Mouse (Mus musculus) left cerebral cortex, postnatal 10 days (tissue): ENCODE data around the gene Nudt17. TPM values are rescaled to one million over a fixed set of nuclear protein-coding genes. Genes with fewer than 3 reads are reported as not detected.
"Not testable (repeated sequence)": the region's sequence is repeated elsewhere in the genome, so short reads cannot be mapped to it uniquely, and the experiment has no call there.

Experiments used
- DNase-seq, 2 experiments: peaks; one replicate each; pipeline ENCODE4 v3.0.0; 2021 to 2022; ENCODE audit warnings: low spot score in 2 of 2, mixed read lengths in 1 of 2; ENCODE audit errors: extremely low spot score in 1 of 2
- intact Hi-C: fragments of 180-260 bp; cut with DNase I; formaldehyde crosslinking; loops from one replicate; pipeline ENCODE4 v1.15.1; 2025
- total RNA-seq, 2 experiments: library from RNA; stranded (reverse); gene quantifications; 2 replicates each; pipeline ENCODE4 v1.2.3; 2021

Gene Nudt17
- total RNA-seq, 2 experiments from 2014 or later: 4.7 to 5.8 TPM

DNA sequence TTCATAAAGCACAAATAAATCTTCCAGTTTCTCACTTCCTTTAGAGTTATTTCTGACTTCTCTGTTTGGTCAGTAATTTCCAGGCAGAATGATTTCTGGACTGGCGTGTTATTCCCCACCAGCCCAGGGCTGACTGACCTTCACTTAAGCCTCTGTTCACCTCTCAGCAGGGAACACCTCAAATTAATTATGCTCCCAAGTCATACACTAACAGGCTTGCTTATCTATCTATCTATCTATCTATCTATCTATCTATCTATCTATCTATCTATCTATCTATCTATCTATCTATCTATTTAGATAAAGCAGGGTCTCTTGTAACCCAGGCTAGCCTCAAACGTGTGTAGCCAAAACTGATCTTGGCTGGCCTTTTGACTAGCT lies 312 bp upstream of the Nudt17 start:
- intact Hi-C loops: loop anchor here (5.0 kb wide), 1 partner anchor 36 kb away; the partner anchor contains the start of gene Ankrd35
- no peak for DNase-seq

DNA sequence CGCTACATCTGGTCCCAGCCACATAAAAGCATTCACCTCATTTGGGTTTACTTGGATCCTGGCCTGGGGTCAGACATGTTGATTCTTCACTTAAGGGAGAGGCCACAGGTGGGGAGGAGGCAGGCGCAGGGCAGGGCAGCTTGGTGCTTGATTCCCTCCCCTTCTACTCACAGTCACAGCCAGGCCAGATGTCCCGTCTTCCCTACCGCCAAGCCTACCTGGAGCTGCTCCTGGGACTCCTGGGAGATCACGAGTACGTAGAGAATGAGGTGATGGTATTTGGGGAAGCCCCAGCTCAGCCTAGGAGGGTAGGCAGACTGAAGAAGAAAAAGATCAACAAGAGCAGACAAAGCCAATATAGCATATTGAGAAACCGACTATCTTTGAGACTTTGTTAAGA lies 1.4 kb downstream of the Nudt17 start:
- intact Hi-C loops: loop anchor here (5.0 kb wide), 1 partner anchor 35 kb away; the partner anchor contains the start of gene Ankrd35
- no peak for DNase-seq

DNA sequence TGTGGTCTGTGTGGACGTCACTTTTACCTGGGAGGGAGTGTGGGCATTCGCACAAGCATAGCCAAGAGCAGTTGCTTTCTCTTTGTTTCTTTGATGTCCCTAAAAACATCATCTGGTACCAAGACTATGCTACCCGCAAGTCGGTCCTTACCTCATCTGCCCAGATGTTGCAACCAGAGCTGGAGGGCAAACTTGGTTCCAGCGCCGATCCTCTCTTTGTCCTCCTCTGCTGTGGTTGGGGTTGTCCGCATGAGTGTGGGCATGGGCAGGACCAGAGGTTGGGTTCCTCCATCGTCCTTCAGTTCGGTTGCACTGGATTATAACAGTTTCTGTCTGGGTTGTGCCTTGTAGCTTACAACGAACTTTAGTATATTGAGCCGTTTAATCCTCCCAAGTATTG lies 2.1 kb downstream of the Nudt17 start:
- DNase-seq: no peak
- intact Hi-C loops: loop anchor here (5.0 kb wide), 1 partner anchor 34 kb away; the partner anchor contains the start of gene Ankrd35

DNA sequence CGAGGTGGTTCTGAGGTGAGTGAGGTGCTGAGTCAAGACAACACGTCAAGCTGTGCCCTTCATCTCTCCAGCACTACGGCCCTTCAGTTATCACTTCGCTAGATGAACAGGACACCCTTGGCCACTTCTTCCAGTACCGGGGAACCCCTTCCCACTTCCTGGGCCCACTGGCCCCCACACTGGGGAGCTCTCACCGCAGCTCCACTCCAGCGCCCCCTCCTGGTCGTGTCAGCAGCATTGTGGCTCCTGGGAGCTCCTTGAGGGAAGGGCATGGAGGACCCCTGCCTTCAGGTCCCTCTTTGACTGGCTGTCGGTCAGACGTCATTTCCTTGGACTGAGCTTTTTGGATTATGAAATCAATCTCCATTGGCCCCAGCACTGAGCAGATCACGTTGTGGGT lies 3.6 kb downstream of the Nudt17 start:
- intact Hi-C loops: loop anchor here (5.0 kb wide), 1 partner anchor 32 kb away; the partner anchor contains the start of gene Ankrd35
- peak in 1 of 2 experiments; percentile 59 for DNase-seq

DNA sequence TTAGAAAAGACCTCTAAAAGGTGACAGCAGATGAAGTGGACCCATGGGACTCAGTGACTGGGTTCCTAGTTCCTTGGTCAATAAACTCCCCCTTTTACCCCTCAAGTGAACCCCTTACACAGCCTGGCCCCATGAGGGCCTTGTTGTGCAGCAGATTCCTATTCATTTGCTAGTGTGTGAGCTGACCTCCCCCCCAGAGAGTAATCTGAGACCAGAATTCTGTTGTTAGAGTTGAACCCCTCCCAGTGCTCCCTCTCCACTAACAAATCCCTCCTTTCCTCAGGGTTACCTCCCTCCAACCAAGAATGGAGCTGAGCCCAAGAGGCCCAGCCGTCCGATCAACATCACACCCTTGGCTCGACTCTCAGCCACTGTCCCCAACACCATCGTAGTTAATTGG lies 7.4 kb downstream of the Nudt17 start:
- no peak for DNase-seq
- intact Hi-C loops: no loop called here

DNA sequence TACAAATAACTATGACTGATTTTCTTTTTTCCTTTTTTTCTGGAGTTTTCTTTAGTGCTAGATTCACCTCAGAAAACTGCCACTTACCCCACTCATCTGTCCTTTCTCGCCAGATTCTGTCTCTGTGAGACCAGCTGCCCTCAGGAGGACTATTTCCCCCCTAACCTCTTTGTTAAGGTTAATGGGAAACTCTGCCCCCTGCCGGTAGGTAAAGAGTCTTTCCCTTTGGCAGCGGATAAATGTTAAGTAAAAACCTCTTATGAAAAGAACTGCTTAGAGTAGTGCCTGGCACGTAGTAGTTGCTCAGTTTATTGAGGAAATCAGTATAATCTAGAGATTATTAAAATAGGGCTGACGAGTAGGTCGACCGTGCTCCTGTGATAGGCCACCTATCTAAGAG lies 8.0 kb downstream of the Nudt17 start:
- no peak for DNase-seq
- intact Hi-C loops: no loop called here

DNA sequence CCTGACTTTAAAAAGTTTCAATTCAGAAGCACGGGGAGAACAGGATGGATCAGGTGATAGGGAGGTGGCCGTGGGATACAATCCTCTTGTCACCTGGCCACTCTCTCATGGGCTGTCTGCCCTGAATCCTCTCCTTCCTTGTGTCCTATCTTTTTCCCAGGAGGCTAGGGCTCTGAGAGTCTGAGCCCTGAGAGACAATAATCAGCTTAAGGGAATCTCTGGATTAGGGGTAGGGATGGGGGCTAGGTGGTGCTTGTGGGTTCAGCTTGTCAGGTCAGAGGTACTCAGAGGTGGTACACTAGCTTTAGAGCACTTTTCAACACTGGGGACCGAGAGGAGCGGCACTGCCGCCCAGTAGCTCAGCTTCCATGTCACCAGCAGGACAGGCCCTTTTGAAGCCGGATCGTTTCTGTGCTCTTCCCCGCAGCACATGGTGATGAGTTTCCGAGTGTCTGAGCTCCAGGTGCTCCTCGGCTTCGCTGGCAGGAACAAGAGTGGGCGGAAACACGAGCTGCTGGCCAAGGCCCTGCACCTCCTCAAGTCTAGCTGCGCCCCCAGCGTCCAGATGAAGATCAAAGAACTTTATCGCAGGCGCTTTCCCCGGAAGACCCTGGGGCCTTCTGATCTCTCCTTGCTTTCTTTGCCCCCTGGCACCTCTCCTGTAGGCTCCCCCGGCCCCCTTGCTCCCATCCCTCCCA lies 9.2 kb downstream of the Nudt17 start:
- no peak for DNase-seq

DNA sequence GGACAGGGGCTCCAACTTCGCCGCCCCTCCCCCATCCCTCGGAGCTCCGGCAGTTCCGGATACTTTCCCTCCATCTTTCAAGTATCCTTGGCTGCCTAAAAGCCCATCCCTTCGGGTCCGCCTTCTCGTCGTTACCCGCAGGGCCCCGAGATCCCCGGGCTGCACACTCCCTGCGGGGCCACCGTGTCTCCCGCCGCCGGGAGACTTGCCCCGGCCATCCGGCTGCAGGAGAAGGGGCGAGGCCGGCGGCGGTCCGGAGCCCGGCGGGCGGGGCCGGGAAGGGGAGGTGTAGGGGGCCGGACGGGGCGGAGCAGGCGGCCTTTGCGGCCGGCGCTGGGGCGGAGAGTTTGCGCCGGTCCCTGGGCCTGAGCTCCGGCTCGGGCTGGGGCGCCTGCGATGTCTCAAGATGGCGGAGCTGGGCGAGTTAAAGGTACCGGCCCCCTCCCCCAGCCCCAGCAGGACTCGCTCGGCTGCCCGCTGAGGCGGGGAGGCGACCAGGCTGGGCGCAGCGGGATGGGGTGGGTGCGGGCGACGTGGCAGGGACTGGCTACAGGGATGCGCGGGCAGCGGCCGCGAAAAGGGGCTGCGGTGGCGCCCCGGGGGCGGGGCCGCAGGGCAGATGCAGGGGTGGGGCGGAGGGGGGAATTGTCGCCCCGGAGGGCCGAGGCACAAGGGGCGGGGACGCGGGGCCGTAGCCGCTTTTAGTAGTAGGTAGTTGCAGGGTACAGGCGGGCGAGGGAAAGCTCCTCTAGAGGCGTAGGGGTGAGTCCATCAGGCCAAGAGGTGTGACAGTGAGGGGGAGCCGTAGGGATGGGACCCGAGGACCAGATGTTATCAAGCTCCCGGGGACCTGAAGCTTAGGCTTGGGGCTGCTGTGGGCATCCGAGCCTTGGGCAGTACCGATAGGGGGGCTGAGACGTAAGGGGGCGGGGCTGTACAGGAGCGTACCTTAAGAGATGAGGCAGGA lies 11.3 kb downstream of the Nudt17 start:
- intact Hi-C loops: loop anchor here (5.0 kb wide), 1 partner anchor 150 kb away; no protein-coding TSS in a partner anchor
- peak; percentile 69 to 94 for DNase-seq

More for the DNA sequence above, 9.2 kb downstream of the Nudt17 start:
- intact Hi-C loops: loop anchor here (5.0 kb wide), 1 partner anchor 152 kb away; no protein-coding TSS in a partner anchor

DNA sequence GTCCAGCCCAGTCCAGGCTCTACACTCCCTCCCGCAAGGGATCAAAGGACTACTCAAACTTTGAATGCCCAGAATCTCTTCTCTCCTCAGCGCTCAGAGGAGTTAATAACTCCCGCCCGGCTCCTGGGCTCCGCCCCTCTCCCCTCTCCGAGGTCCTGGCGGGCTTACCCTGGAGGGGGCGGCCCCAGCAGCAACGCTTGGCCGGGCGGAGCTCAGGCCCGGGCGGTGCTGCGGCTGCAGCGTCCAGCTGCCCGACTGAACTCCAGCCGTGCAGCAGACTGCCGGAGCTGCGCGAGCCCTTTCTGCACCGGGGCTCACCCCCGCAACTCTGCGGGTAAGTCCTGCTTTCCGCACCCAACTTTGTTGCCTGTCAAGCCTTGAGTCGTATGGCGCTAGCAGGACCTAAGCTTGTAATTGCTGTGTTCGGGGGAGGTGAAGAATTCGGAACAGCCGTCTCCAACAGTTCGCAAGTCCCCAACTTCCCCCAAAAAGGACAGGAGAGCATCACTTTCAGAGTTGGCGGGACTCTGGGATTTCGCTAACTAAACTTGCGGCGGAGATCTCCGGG lies 12.1 kb downstream of the Nudt17 start, which contains the start of gene Pias3:
TSS of gene Pias3 (plus strand) at position 187 of the 568 bp plus-strand sequence.
- intact Hi-C loops: loop anchor here (5.0 kb wide), 1 partner anchor 149 kb away; no protein-coding TSS in a partner anchor
- peak in 1 of 2 experiments; percentile 93 for DNase-seq

DNA sequence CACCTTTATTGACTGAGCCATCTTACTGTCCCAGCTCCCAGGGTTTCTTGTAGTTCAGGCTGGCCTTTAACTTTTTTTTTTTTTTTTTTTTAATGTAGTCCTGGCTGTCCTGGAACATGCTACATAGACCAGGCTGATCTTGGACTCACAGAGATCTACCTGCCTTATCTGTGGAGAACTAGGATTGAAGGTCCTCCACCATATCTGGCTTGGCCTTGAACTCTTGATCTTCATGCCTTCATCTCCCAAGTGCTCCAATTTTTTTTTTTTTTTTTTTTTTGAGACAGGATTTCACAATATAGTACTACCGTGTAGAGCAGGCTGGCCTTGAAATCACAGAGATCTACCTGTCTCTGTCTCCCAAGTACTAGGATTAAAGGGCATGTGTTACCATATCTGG lies 14.8 kb downstream of the Nudt17 start:
- intact Hi-C loops: no loop called here
- DNase-seq: no peak

DNA sequence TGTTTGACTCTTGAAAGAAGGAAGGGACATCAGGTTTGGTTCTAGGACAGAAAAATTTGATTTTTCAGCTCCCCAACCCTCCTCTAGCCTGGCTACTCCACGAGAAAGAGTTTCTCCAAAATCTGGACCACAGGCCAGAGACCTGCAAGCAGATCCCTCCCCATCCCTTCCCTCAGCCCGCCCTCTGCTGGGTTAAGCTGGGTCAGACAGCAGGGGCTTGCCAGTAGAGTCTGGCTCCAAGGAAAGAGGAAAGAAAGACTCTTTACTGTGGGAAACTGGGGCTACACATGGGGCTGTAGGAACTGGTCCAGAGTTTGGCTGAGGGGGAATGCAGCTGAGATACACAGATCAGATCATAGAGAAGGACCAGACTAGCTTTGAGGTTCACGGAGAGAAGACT lies 15.9 kb downstream of the Nudt17 start:
- DNase-seq: peak in 1 of 2 experiments; percentile 69
- intact Hi-C loops: no loop called here

DNA sequence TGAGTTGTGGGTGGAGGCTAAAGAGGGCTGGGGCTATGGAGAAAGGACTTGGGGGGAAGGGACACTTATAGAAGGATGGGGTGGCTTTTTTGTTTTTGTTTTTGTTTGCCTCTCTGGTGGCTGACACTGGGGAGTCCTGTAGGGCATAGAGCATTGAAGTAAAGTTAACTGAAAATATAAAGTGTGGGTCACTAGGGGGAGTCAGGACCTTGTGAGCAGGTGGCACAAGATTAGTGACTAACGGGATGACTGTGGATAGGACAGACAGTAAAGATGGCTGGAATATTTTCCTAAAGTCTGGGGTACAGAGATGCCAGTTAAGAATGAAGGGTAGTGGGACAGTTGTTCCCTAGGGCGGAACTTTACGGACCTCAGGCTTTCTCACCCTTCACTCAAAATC lies 18.1 kb downstream of the Nudt17 start:
- intact Hi-C loops: no loop called here
- no peak for DNase-seq

DNA sequence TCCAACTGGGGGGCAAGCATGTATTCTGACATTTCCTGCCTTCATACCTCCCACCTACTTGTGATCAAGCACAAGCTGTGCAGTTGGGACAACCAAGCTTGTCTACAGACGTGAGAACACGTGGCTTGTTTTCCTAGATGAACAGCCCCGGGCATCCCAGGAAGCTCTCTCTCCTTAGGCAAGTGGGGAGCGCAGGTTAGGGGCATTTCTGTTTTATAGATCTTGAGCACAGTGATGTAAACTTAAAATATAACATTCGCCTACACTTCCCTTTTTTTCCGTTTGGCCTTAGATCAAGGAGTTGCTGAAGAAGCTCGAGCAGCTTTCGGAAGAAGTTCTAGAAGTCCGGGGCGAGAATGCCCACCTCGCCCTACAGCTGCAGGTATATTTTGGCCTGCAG lies 19.5 kb downstream of the Nudt17 start:
- intact Hi-C loops: no loop called here

DNA sequence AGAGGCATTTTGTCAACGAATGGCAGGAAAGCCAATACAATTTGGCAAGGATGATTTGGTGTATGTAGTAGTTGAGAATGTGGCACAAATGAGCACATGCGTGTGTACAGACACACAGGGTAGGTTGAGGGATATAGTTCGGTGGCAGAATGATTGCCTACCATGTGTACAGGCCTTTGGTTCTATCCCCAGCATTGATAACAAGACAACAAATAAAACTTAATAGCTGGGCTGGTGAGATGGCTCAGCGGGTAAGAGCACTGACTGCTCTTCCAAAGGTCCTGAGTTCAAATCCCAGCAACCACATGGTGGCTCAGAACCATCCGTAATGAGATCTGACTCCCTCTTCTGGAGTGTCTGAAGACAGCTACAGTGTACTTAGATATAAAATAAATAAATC lies 22.3 kb downstream of the Nudt17 start:
- intact Hi-C loops, DNase-seq: not testable (repeated sequence)

More for the DNA sequence above, 19.5 kb downstream of the Nudt17 start:
- DNase-seq: no peak

DNA sequence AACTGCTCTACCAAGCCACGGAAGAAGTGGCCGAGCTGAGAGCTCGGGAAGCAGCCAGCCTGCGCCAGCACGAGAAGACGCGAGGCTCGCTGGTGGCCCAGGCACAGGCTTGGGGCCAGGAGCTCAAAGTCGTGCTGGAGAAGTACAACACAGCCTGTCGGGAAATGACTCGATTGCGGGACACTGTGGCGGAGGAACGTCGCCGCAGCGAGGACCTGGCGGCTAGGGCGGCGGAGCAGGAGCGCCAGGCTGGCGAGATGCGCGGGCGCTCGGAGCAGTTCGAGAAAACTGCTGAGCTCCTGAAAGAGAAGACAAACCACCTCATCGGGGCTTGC lies 23.6 kb downstream of the Nudt17 start:
- intact Hi-C loops: no loop called here
- no peak for DNase-seq

DNA sequence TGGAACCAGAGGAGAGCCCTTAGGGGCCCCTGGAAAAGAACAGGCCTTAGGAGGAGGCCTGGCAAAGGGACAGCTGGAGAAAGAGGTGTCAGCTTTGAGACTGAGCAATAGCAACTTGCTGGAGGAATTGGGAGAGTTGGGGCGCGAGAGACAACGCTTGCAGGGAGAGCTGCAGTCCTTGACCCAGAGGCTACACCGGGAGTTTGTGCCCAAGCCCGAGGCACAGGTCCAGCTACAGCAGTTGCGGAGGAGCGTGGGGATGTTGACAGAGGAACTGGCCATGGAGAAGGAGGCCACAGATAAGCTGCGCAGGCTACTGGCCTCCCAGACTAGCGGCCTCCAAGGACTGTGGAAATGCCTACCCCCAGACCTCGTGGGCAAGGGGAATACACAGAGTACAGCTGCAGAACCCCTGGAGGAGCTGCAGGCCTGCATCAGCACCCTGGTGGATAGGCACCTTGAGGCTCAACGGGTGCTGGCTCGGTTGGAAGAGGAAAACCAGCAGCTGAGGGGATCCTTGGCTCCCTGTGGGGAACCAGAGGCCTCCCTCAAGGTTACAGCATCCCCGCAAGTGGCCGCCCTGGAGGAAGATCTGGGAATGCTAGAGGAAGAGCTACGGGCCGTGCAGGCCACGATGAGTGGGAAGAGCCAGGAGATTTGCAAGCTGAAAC lies 24.1 kb downstream of the Nudt17 start:
- DNase-seq: no peak
- intact Hi-C loops: no loop called here

DNA sequence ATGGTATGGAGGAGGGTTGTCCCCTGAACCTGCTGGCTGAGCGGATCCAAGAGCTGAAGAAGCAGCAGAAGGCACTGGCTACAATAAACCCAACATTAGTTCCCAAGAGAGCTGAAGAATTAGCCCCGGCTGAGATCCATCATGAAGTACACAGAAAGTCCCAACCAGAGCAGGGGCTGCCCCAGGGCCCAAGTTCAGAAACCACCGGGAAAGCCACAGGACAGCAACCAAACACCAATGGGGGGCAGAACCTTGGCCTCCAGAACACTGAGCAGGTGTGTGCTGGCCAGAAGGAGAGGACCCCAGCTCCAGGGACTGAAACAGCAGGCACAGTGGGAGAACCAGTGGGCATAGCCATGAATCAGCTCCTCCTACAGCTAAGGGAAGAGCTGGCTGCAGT lies 24.9 kb downstream of the Nudt17 start:
- no peak for DNase-seq
- intact Hi-C loops: no loop called here

DNA sequence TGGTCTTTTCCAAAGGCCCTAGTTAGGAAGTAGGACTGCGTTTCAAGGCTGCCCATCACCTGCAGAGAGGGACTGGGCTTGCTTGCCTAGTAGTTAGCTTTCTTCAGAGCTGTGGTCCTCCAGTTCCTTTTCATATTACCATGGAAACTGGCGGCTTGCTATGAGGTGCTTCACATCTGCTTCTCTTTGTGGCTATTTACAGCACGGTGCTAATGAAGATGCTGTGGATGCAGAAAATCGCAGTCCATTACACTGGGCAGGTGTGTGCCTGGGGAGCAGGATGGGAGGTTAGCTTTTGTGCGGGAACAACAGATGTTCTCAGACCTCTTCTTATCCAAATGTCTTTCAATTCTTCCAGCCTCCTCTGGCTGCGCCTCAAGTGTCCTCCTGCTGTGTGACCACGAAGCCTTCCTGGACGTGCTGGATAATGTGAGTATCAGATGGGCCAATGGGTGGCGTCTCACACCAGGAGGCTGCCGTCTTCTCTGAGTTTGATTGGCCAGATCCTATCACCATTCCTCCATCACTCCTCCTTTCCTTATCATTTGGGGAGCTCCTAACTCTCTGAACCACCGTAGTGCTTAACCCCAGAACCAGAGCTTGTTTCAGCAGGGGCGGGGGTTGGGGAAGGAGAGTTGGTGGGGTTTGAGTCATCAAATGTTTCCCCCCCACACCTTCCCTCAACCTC lies 27.9 kb downstream of the Nudt17 start:
- intact Hi-C loops: no loop called here
- DNase-seq: no peak
